Mouse (Mus musculus) left cerebral cortex, postnatal 25 days (tissue): ENCODE measurements at regions not wholly inside any gene's neighbourhood (a gene's known extent, or its start where the extent isn't known, plus 50 kb on each side); places are given as distances from the start of the nearest gene placed in this dataset.

Experiments used
- DNase-seq, 2 experiments: peaks; one replicate each; pipeline ENCODE4 v3.0.0; 2022; ENCODE audit warnings: low spot score in 2 of 2, mixed read lengths in 1 of 2
- intact Hi-C: fragments of 180-260 bp; cut with DNase I; formaldehyde crosslinking; loops from one replicate; pipeline ENCODE4 v1.15.1; 2025

DNA sequence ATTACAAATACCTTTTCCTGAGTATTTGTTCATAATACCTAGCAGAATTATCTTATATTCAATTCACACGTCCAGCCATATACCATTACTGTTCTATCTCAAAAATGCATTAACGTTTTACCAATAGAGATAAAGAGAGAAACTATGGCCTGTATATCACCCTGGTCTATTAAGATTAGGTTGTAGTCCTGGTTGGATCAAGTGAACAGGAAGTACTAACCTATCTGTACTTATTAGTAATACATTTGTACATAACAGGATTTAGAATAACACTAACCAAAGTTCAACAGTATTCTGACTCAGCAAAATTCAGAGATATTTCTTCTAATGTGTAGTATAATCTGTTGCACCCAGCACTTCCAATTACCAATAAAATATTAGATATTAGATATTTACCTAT, 1208.9 kb downstream of the Brinp3 start:
- intact Hi-C loops = no loop called here
- no peak for DNase-seq

DNA sequence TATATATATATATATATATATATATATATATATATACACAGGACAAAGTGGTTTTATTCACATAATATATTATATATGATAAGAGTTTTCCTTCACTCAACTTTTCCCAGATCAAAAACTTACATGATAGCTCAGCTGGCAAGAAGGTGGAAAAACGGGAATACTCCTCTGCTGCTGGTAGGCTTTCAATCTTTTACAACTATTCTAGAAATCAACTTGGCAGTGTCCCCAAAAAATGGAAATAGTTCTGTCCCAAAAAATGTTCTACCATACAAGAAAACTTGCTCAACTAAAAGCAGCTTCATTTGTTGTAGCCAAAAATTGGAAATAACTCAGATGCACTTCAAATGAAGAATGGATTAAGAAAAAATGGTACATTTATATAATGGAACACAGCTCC, 1235.4 kb downstream of the Brinp3 start:
- DNase-seq = peak in 1 of 2 experiments; percentile 53
- intact Hi-C loops = no loop called here

DNA sequence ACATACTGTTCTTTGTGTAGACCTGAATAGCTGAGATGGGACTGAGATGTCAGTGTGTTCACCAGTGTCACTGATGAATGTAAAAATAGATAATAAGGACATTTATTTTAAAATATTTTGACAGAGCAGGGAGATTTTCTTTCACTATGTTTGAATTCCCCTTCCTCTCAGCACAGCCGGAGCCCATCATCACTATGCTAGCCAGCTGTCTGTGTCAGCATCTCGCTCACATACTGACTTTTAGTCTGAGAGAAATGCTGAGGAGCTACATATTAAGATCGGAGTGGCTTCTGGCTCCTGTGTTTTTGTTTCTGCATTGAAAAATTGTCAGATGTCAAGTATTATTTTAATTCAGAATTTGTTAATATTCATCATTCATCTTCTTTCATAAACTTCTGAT, 1271.5 kb downstream of the Brinp3 start:
- intact Hi-C loops = no loop called here

DNA sequence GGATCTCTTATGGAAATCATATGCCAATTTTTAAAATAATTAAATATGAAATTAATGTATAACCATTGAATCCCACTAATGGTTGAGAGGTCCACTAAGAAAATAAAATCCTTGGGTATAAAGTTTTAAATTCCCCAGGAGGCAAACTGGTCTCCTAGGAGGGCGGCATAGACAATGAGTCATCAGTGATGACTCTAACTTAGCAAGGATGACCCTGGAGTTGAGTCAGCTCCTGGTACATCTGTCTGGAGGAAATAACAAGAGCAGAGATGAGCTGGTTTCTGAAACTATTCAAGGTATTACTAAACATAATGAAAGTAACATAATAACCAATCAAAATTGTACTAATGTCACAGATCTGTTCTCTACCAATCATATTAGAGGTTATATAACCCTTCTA, 1308.2 kb downstream of the Brinp3 start:
- intact Hi-C loops = no loop called here

More for the DNA sequence above, 1271.5 kb downstream of the Brinp3 start:
- no peak for DNase-seq

More for the DNA sequence above, 1308.2 kb downstream of the Brinp3 start:
- no peak for DNase-seq
